Mouse (Mus musculus): Measurements from ENCODE around the gene Hps6.

DNA sequence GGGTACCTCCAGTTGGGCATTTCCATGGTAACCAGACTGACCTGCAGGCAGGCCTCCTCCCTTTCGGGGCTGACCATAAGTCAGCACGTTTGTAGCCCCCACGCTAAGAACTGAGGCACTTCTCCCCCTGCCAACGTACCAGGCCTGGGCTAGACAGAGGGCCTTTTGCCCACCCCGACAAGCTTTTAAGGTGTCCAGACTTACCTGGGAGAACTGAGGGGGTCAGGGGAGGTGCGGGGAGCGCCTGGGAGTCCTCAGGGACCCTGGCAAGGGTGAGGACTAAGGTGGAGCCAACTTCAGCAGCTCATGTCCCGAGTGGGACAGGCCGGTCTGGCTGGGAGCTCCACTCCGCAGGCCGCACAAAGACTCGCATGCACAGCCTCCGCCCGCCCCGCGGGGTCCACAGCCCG is 35.5 kb downstream of the Hps6 start:
- TF ChIP-seq POLR2A (IDR thresholded peaks at IDR 0.05; ENCODE audit: control insufficient read depth, low read depth, low read length), result no peak
- TF ChIP-seq CTCF (IDR thresholded peaks at IDR 0.05; ENCODE audit: control insufficient read depth, insufficient read depth, insufficient replicate concordance, low read depth, low read length), result no peak

Data from testis, adult 2 months (tissue).